Mouse (Mus musculus) heart, adult 2 months (tissue): ENCODE measurements around the gene Sik2. TPM values are rescaled to one million over a fixed set of nuclear protein-coding genes. Genes with fewer than 3 reads are reported as not detected.

Experiments
- DNase-seq, 2 experiments: peaks; one replicate each; pipeline ENCODE4 v3.0.0; 2021
- H3K27ac ChIP-seq: fragments of 200-600 bp; 2 replicates; pipeline ENCODE4 v1.8.1; 2022
- H3K27me3 ChIP-seq: fragments of 200-500 bp; 2 replicates; pipeline ENCODE4 v1.6.1; 2012; ENCODE audit warnings: mild to moderate bottlenecking, low read length, inconsistent platforms, mixed read lengths; ENCODE audit not compliant: control insufficient read depth, insufficient read depth
- H3K36me3 ChIP-seq: fragments of 200-500 bp; 2 replicates; pipeline ENCODE4 v1.6.1; 2012; ENCODE audit warnings: low read length, inconsistent platforms; ENCODE audit not compliant: control insufficient read depth, insufficient read depth
- H3K4me1 ChIP-seq: fragments of 200-500 bp; 2 replicates; pipeline ENCODE4 v1.6.1; 2011; ENCODE audit warnings: low read length; ENCODE audit not compliant: control insufficient read depth, insufficient read depth
- H3K4me3 ChIP-seq: fragments of 200-600 bp; 2 replicates; pipeline ENCODE4 v1.8.1; 2022
- H3K79me2 ChIP-seq: fragments of 200-500 bp; replicated peaks from 2 replicates; pipeline ENCODE4 v1.6.1; 2012; ENCODE audit warnings: mild to moderate bottlenecking, inconsistent platforms, low read length, moderate library complexity, mixed read lengths; ENCODE audit not compliant: control insufficient read depth, insufficient read depth
- H3K9ac ChIP-seq: fragments of 200-500 bp; 2 replicates; pipeline ENCODE4 v1.6.1; 2012; ENCODE audit warnings: low read depth, mild to moderate bottlenecking, control low read depth, inconsistent platforms, low read length, mixed read lengths
- CTCF ChIP-seq: fragments of 200-600 bp; IDR thresholded peaks from 2 replicates; pipeline ENCODE4 v1.8.1; 2022; ENCODE audit warnings: antibody characterized with exemption, mild to moderate bottlenecking, moderate library complexity
- EP300 ChIP-seq: fragments of 200-500 bp; IDR thresholded peaks from 2 replicates; pipeline ENCODE4 v1.6.1; 2011; ENCODE audit warnings: low read depth, low read length, control low read depth; ENCODE audit not compliant: insufficient read depth
- POLR2A ChIP-seq: fragments of 200-500 bp; IDR thresholded peaks from 2 replicates; pipeline ENCODE4 v1.6.1; 2011; ENCODE audit warnings: mild to moderate bottlenecking, low read depth, low read length, control low read depth; ENCODE audit not compliant: insufficient read depth
- WGBS: fragments of 180-500 bp; shearing (Covaris S2); methylation state at CpG from one replicate; pipeline ENCODE4 v1.1.7; 2018; 5-methylcytosine and 5-hydroxymethylcytosine counted together
- intact Hi-C: fragments of 180-260 bp; cut with DNase I; formaldehyde crosslinking; loops from one replicate; pipeline ENCODE4 v1.15.1; 2025
- polyA plus RNA-seq: library from polyadenylated mRNA; depleted of rRNA; stranded (reverse); fragments of >200 nt; gene quantifications from 2 replicates; pipeline ENCODE4 v1.2.3, GENCODE M21; 2012
- total RNA-seq, 2 experiments: library from RNA; stranded (reverse); gene quantifications; 2 replicates each; pipeline ENCODE4 v1.2.3; 2021

The Sik2 gene
- total and polyA plus RNA-seq, 3 experiments = 14.6 to 26.9 (median 22.2) TPM

GRCm38 (mm10) chr9:51007726-51008067, 1.2 kb downstream of the Sik2 start:
- H3K27me3 ChIP-seq = no peaks in the 10 kb centered on the region

GRCm38 (mm10) chr9:51006846-51007245, 2.0 kb downstream of the Sik2 start:
- 7% methylated on average over 4 of the region's 4 CpGs for WGBS
- peak; percentile 55 to 64 for DNase-seq
- no peaks in the 10 kb centered on the region for H3K79me2 ChIP-seq
- H3K27me3 ChIP-seq = no peaks in the 10 kb centered on the region
- no peak overlapping the region for H3K9ac ChIP-seq
- H3K36me3 ChIP-seq = no peaks in the 10 kb centered on the region; the same call in 1 of the 2 replicates
- intact Hi-C loops = no loop called here
- no peak overlapping the region for H3K4me3 ChIP-seq
- no peak for TF ChIP-seq EP300
- peak; percentile 93 for TF ChIP-seq CTCF
- TF ChIP-seq POLR2A = no peak
- H3K27ac ChIP-seq = no peak overlapping the region
- peaks cover 1% of the 10 kb centered on the region; the same call in 1 of the 2 replicates for H3K4me1 ChIP-seq

More at GRCm38 (mm10) chr9:51007726-51008067, 1.2 kb downstream of the Sik2 start:
- no peak overlapping the region; the same call in 1 of the 2 replicates for H3K27ac ChIP-seq
- peak overlapping the region; percentile 72 for H3K4me3 ChIP-seq
- H3K79me2 ChIP-seq = no peaks in the 10 kb centered on the region
- no peak for DNase-seq
- H3K4me1 ChIP-seq = peaks cover 1% of the 10 kb centered on the region; the same call in 1 of the 2 replicates
- WGBS = 22% methylated on average over 10 of the region's 10 CpGs
- H3K9ac ChIP-seq = peak overlapping the region; percentile 96
- TF ChIP-seq EP300 (no peak), CTCF (no peak), POLR2A (no peak)
- H3K36me3 ChIP-seq = no peaks in the 10 kb centered on the region; the same call in 1 of the 2 replicates
- intact Hi-C loops = no loop called here

- TF ChIP-seq EP300 (no peak), POLR2A (no peak), CTCF (no peak)
- Histone ChIP-seq H3K27ac (no peak overlapping the region), H3K79me2 (no peaks in the 10 kb centered on the region), H3K9ac (no peak overlapping the region), H3K36me3 (no peaks in the 10 kb centered on the region; the same call in 1 of the 2 replicates), H3K27me3 (no peaks in the 10 kb centered on the region), H3K4me3 (no peak overlapping the region), H3K4me1 (peaks cover 1% of the 10 kb centered on the region; the same call in 1 of the 2 replicates)
- DNase-seq = no peak
- intact Hi-C loops = no loop called here
- WGBS = 81% methylated on average over 1 of the region's 1 CpGs
Measured at GRCm38 (mm10) chr9:51004062-51004461, 4.8 kb downstream of the Sik2 start.

DNA sequence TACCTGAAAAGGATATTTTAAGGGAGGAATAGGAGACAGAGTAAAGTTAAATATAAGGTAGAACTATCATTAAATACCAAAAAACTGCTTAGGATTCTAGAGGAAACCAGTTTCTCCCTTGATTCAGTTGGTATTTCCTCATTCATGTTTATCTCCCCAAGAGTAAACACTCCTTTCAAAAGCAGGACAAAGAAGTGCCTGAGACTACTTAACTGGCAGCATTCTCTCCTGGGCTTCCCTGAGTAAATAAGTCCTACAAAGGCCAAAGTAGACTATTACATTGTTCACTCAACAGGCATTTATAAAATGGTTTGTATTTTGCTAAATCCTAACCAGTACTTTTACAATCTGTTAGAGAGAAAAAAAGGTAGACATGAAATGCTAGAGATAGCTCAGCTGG, 22.2 kb downstream of the Sik2 start:
- intact Hi-C loops = no loop called here
- no peaks in the 10 kb centered on the region; the same call in 1 of the 2 replicates for H3K36me3 ChIP-seq
- TF ChIP-seq CTCF = no peak
- TF ChIP-seq EP300 = no peak
- no peak for TF ChIP-seq POLR2A
- H3K27me3 ChIP-seq = no peaks in the 10 kb centered on the region
- peaks cover 5% of the 10 kb centered on the region for H3K4me1 ChIP-seq
- no peak overlapping the region for H3K27ac ChIP-seq
- peaks cover 2% of the 10 kb centered on the region for H3K79me2 ChIP-seq
- DNase-seq = no peak
- H3K4me3 ChIP-seq = no peak overlapping the region
- no peak overlapping the region for H3K9ac ChIP-seq

- 45% methylated on average over 8 of the region's 8 CpGs for WGBS
- H3K4me1 ChIP-seq = peaks cover 5% of the 10 kb centered on the region
- no peaks in the 10 kb centered on the region; the same call in 1 of the 2 replicates for H3K36me3 ChIP-seq
- intact Hi-C loops = no loop called here
- TF ChIP-seq CTCF = no peak
- no peak for TF ChIP-seq POLR2A
- TF ChIP-seq EP300 = no peak
- H3K27me3 ChIP-seq = no peaks in the 10 kb centered on the region
- H3K27ac ChIP-seq = no peak overlapping the region
- H3K79me2 ChIP-seq = peaks cover 2% of the 10 kb centered on the region
- DNase-seq = peak in 1 of 2 experiments; percentile 8
- no peak overlapping the region for H3K9ac ChIP-seq
- no peak overlapping the region for H3K4me3 ChIP-seq
Measured at GRCm38 (mm10) chr9:50986123-50986522, 22.8 kb downstream of the Sik2 start.

DNA sequence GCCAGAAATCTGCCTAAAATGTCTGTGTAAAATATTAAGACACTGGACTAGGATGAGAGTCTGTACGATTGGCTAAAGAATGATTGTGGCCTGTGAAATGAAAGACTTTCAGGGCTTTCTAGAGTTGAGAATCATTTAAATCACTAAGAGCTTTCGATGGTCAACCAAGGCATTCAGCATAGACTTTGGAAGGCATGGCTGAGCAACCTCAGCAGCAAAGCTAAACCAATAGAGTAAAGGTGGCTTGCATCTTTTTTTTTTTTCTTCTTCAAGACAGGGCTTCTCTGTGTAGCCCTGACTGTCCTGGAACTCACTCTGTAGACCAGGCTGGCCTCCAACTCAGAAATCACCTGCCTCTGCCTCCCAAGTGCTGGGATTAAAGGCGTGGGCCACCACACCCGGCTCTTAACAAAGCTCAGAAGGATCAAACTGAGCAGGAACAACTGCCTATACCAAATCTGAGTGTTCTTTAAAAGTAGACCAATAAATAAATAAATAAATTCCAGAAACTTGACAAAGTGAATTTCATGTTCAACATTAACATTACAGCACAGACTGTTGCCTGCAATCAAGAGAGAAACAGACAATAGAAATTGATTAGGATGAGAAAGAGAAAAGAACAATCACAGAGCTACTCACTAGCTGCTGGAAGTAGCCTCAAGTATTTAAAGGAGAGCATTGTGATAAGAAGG, 27.2 kb downstream of the Sik2 start:
- H3K4me3 ChIP-seq = no peak overlapping the region
- no peak overlapping the region for H3K27ac ChIP-seq
- intact Hi-C loops = no loop called here
- TF ChIP-seq CTCF = no peak
- TF ChIP-seq EP300 = no peak
- 93% methylated on average over 4 of the region's 4 CpGs for WGBS
- no peaks in the 10 kb centered on the region for H3K27me3 ChIP-seq
- H3K9ac ChIP-seq = no peak overlapping the region
- peaks cover 7% of the 10 kb centered on the region for H3K36me3 ChIP-seq
- H3K79me2 ChIP-seq = no peaks in the 10 kb centered on the region; the same call in 1 of the 2 replicates
- H3K4me1 ChIP-seq = peaks cover 3% of the 10 kb centered on the region; the same call in 1 of the 2 replicates
- DNase-seq = no peak
